Mouse (Mus musculus): ENCODE results near the gene Prm1.

Gene Prm1

GRCm38 (mm10) chr16:10749226-10749625, 56.4 kb downstream of the Prm1 start:
- DNase-seq (ENCODE audit: low read depth, low spot score), result no peak
